30 mouse cellular contexts compared by ENCODE assay signal in genomic region chr10:84960380-84960930, GRCm38 (mm10). TPM values are rescaled to one million over a fixed set of nuclear protein-coding genes. Genes with fewer than 3 reads are reported as not detected.
A peak's percentile ranks its signal among the peaks of the same experiment; 100 is the strongest.
DNase-seq lines count a peak whose midpoint lies in the region; ATAC-seq and TF ChIP-seq lines count a peak whose summit lies in the region.
"Had no signal": no experiment of that assay in that cellular context is flagged by ENCODE, and none has a peak within 500 bp of the region (broad histone marks: within the 10 kb centered on the region; RNA-seq: fewer than 3 reads in every experiment).

No protein-coding gene starts in this region.

- peaks cover 15% of the 10 kb centered on the region for H3K36me3 ChIP-seq in kidney, postnatal 0 days (ENCODE audit: insufficient read depth, low read length)
- no peaks in the 10 kb centered on the region for H3K36me3 ChIP-seq in ES-E14 (ENCODE audit: control insufficient read depth, insufficient read depth, low read length, poor library complexity, severe bottlenecking)
- H3K36me3 ChIP-seq in hindbrain, embryonic 16.5 days (ENCODE audit: control insufficient read depth, insufficient read depth, low read length), result peaks cover 6% of the 10 kb centered on the region

- peak; percentile 38 for DNase-seq in kidney, postnatal 0 days (ENCODE audit: low spot score)
- no peak for DNase-seq in kidney, postnatal 10 days
- DNase-seq in ES-E14 (ENCODE audit: low read depth, low spot score), result no peak
- DNase-seq in brain, embryonic 14.5 days (ENCODE audit: low read depth), result peak; percentile 20
- peak; percentile 46 for DNase-seq in retina, embryonic 14.5 days (ENCODE audit: low spot score)
- DNase-seq in cerebellum, adult 11-12 months, result no peak
- DNase-seq: adrenal gland, adult 2 months; adrenal gland, postnatal 36 days; B cell, adult 2 months; cerebellum, adult 9-10 months; heart, postnatal 10 days; kidney, adult 18-20 months; kidney, postnatal 25 days; left cerebral cortex, postnatal 4 days; liver, postnatal 0 days; lung, postnatal 36 days; right cerebral cortex, adult 18-20 months; spleen, adult 18-20 months; thymus, adult 18-20 months; thymus, postnatal 25 days had no signal

- no peaks in the 10 kb centered on the region for H3K9me3 ChIP-seq in kidney, postnatal 0 days (replicated peaks; ENCODE audit: low read length)
- no peaks in the 10 kb centered on the region for H3K9me3 ChIP-seq in ES-E14 (ENCODE audit: control insufficient read depth, insufficient read depth, low read depth, low read length)
- H3K9me3 ChIP-seq in hindbrain, embryonic 16.5 days (ENCODE audit: control insufficient read depth, low read length), result no peaks in the 10 kb centered on the region
- H3K9me3 ChIP-seq: embryonic facial prominence, embryonic 12.5 days; heart, embryonic 13.5 days; hindbrain, embryonic 10.5 days; hindbrain, embryonic 15.5 days; liver, embryonic 12.5 days; midbrain, embryonic 13.5 days had no signal

- H3K4me1 ChIP-seq in kidney, postnatal 0 days (replicated peaks; ENCODE audit: insufficient read depth, low read length), result no peaks in the 10 kb centered on the region; the same call in 1 of the 2 replicates
- H3K4me1 ChIP-seq in ES-E14 (ENCODE audit: control insufficient read depth in 2 of 2, insufficient read depth in 2 of 2, low read length in 2 of 2, poor library complexity in 1 of 2), result 0 out of 4 replicates have a peak, but pooled peaks cover 0 to 3% of the 10 kb centered on the region in 2 experiments
- peaks cover 6% of the 10 kb centered on the region; the same call in 1 of the 2 replicates for H3K4me1 ChIP-seq in hindbrain, embryonic 16.5 days (ENCODE audit: control insufficient read depth, insufficient read depth, low read depth, low read length)
- H3K4me1 ChIP-seq: embryonic facial prominence, embryonic 12.5 days; hindbrain, embryonic 10.5 days had no signal

- in situ Hi-C loops in ES-E14 (cut with MboI; ENCODE audit: low sequenced_read_pairs in 2 of 2, unreplicated experiment in 2 of 2), result no loop called here

- no peak overlapping the region for H3K27ac ChIP-seq in kidney, postnatal 0 days
- H3K27ac ChIP-seq in ES-E14 (ENCODE audit: insufficient read depth, low read depth, low read length, poor library complexity, severe bottlenecking), result no peak overlapping the region
- no peak overlapping the region for H3K27ac ChIP-seq in hindbrain, embryonic 16.5 days (ENCODE audit: low read depth, low read length)
- H3K27ac ChIP-seq: embryonic facial prominence, embryonic 12.5 days; heart, embryonic 13.5 days; hindbrain, embryonic 10.5 days; hindbrain, embryonic 15.5 days; liver, embryonic 12.5 days; midbrain, embryonic 13.5 days; stomach, postnatal 0 days had no signal

- H3K27me3 ChIP-seq in kidney, postnatal 0 days (ENCODE audit: insufficient read depth, low read length), result no peaks in the 10 kb centered on the region
- H3K27me3 ChIP-seq in hindbrain, embryonic 16.5 days (replicated peaks; ENCODE audit: control insufficient read depth, insufficient read depth, low read length), result no peaks in the 10 kb centered on the region
- H3K27me3 ChIP-seq: embryonic facial prominence, embryonic 12.5 days; heart, embryonic 13.5 days; hindbrain, embryonic 15.5 days; liver, embryonic 12.5 days; midbrain, embryonic 13.5 days had no signal

- no peak overlapping the region for H3K4me2 ChIP-seq in kidney, postnatal 0 days (ENCODE audit: low read length)
- H3K4me2 ChIP-seq in hindbrain, embryonic 16.5 days (ENCODE audit: low read length), result no peak overlapping the region
- H3K4me2 ChIP-seq: embryonic facial prominence, embryonic 12.5 days; heart, embryonic 13.5 days; hindbrain, embryonic 15.5 days; liver, embryonic 12.5 days; midbrain, embryonic 13.5 days had no signal

- no peak overlapping the region for H3K4me3 ChIP-seq in kidney, postnatal 0 days (replicated peaks; ENCODE audit: low read depth, low read length)
- no peak overlapping the region for H3K4me3 ChIP-seq in ES-E14 (ENCODE audit: insufficient read depth in 1 of 2, low read depth in 1 of 2, low read length in 2 of 2, poor library complexity in 1 of 2, severe bottlenecking in 1 of 2)
- no peak overlapping the region for H3K4me3 ChIP-seq in hindbrain, embryonic 16.5 days (ENCODE audit: low read length)
- H3K4me3 ChIP-seq: embryonic facial prominence, embryonic 12.5 days; heart, embryonic 13.5 days; hindbrain, embryonic 10.5 days; hindbrain, embryonic 15.5 days; liver, embryonic 12.5 days; midbrain, embryonic 13.5 days had no signal

- TF ChIP-seq CTCF in kidney, postnatal 0 days (IDR thresholded peaks at IDR 0.05; ENCODE audit: low read depth), result no peak
- TF ChIP-seq CTCF in brain, embryonic 14.5 days (IDR thresholded peaks at IDR 0.05; ENCODE audit: borderline replicate concordance, extremely low read depth, insufficient read depth, insufficient read length), result no peak

- no peak for TF ChIP-seq POLR2A in brain, embryonic 14.5 days (IDR thresholded peaks at IDR 0.05; ENCODE audit: borderline replicate concordance, extremely low read depth, insufficient read depth, insufficient read length, poor library complexity, severe bottlenecking)

- no peak overlapping the region for H3K9ac ChIP-seq in kidney, postnatal 0 days (ENCODE audit: low read depth, low read length)
- H3K9ac ChIP-seq in ES-E14 (ENCODE audit: insufficient read depth, low read depth, low read length, poor library complexity, severe bottlenecking), result no peak overlapping the region
- H3K9ac ChIP-seq in hindbrain, embryonic 16.5 days (ENCODE audit: low read depth, low read length), result no peak overlapping the region
- H3K9ac ChIP-seq: embryonic facial prominence, embryonic 12.5 days; heart, embryonic 13.5 days; hindbrain, embryonic 15.5 days; liver, embryonic 12.5 days; liver, postnatal 0 days; midbrain, embryonic 13.5 days had no signal

- 37% methylated on average over 12 of the region's 12 CpGs for WGBS in kidney, postnatal 0 days
- WGBS in hindbrain, embryonic 16.5 days, result 60% methylated on average over 12 of the region's 12 CpGs

- ATAC-seq in kidney, postnatal 0 days (replicated peaks; ENCODE audit: low FRiP score, low read depth), result no peak
- ATAC-seq in hindbrain, embryonic 16.5 days, result no peak
- ATAC-seq: activated CD4-positive, CD25-positive, alpha-beta regulatory T cell, adult 4 months; forebrain, embryonic 14.5 days; liver, embryonic 12.5 days; liver, postnatal 0 days; midbrain, embryonic 13.5 days had no signal

TF ChIP-seq in ES-E14, 5 proteins besides CTCF, POLR2A, EP300 and RAD21:
- no peak for TF ChIP-seq ZNF384 (IDR thresholded peaks at IDR 0.05; ENCODE audit: low read depth, low read length)
- no peak for TF ChIP-seq ZC3H11A (IDR thresholded peaks at IDR 0.05; ENCODE audit: borderline replicate concordance, low read depth, low read length)
- 0 out of 2 replicates have a peak, but pooled peaks have one; percentile 10 for TF ChIP-seq MAFK (IDR thresholded peaks at IDR 0.05; ENCODE audit: insufficient read depth, low read depth, low read length)

RNA-seq across cellular contexts. Expression of gene Ric8b, which starts 43.0 kb away (rescaled TPM):
- polyA plus RNA-seq in kidney, postnatal 0 days (2015; fragmentation: Nextera tagmentation; extraction: Ambion mirVana), result 16.3 and 17.2 TPM in 2 replicates
- total RNA-seq in ES-E14 (2012; rRNA removed), result 17.2 TPM in 2 replicates
- 48.0 and 52.1 TPM in 2 replicates for polyA plus RNA-seq in brain, embryonic 14.5 days (2012; rRNA removed)
- 43.0 and 48.3 TPM in 2 replicates for polyA plus RNA-seq in hindbrain, embryonic 16.5 days (2015; fragmentation: Nextera tagmentation; extraction: Ambion mirVana)

Comparison
In these comparisons a context has a peak if more than half of its experiments do, and no peak if none do; other contexts are left out.
1. DNase-seq: peak in kidney, postnatal 0 days (single experiment), brain, embryonic 14.5 days (single experiment) and retina, embryonic 14.5 days (single experiment); none in kidney, postnatal 10 days (single experiment), ES-E14 (single experiment) and cerebellum, adult 11-12 months (single experiment).